Mouse (Mus musculus) olfactory bulb, adult 2 months (tissue): ENCODE measurements around the gene Traf3ip3. TPM values are rescaled to one million over a fixed set of nuclear protein-coding genes. Genes with fewer than 3 reads are reported as not detected.

Source experiments
- H3K27ac ChIP-seq: fragments of 200-500 bp; 2 replicates; pipeline ENCODE4 v1.5.1; 2012; ENCODE audit warnings: low read depth, low read length; ENCODE audit not compliant: insufficient read depth
- H3K4me1 ChIP-seq: fragments of 200-500 bp; 2 replicates; pipeline ENCODE4 v1.6.1; 2012; ENCODE audit warnings: low read length; ENCODE audit not compliant: control insufficient read depth, insufficient read depth
- H3K4me3 ChIP-seq: fragments of 200-500 bp; 2 replicates; pipeline ENCODE4 v1.5.1; 2012; ENCODE audit warnings: mild to moderate bottlenecking, low read depth, low read length, moderate library complexity; ENCODE audit not compliant: insufficient read depth
- CTCF ChIP-seq: fragments of 200-500 bp; IDR thresholded peaks from 2 replicates; pipeline ENCODE4 v1.5.1; 2012; ENCODE audit warnings: low read depth, mild to moderate bottlenecking, low read length, moderate library complexity; ENCODE audit not compliant: insufficient read depth
- POLR2A ChIP-seq: fragments of 200-500 bp; IDR thresholded peaks from 2 replicates; pipeline ENCODE4 v1.6.1; 2012; ENCODE audit warnings: mild to moderate bottlenecking, low read depth, low read length, moderate library complexity; ENCODE audit not compliant: insufficient read depth
- WGBS: fragments of 180-500 bp; shearing (Covaris S2); methylation state at CpG from one replicate; pipeline ENCODE4 v1.1.7; 2018; 5-methylcytosine and 5-hydroxymethylcytosine counted together
- polyA plus RNA-seq: library from polyadenylated mRNA; stranded (reverse); fragments of >200 nt; gene quantifications from 2 replicates; pipeline ENCODE4 v1.2.4, GENCODE M21; 2012; ENCODE audit warnings: low replicate concordance; ENCODE audit not compliant: missing spikeins, insufficient read depth, insufficient read length

Gene Traf3ip3
- polyA plus RNA-seq, 1 experiment, result not detected

DNA sequence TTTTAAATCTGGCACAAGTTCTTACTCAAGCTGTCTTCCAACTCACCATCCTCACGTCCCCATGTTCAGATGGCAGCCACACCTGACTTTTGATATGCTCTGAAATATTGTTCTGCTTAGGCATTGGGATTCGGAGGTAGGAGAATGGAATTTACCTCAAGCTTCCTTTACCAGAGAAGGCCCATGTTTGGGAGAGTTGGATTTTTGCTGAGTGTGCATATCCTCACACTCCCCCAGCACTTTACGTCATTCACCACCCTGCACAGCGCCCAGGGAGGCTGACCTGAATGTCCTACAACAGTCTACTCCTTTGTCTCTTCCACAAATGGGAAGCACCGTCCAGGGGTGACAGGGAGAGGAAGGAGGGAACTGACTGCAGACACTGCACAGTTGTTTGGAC lies 18.9 kb upstream of the Traf3ip3 start:
- Histone ChIP-seq H3K4me1 (no peaks in the 10 kb centered on the region), H3K27ac (no peak overlapping the region), H3K4me3 (no peak overlapping the region)
- WGBS, result 83% methylated on average over 5 of the region's 5 CpGs
- TF ChIP-seq CTCF (no peak), POLR2A (no peak)

DNA sequence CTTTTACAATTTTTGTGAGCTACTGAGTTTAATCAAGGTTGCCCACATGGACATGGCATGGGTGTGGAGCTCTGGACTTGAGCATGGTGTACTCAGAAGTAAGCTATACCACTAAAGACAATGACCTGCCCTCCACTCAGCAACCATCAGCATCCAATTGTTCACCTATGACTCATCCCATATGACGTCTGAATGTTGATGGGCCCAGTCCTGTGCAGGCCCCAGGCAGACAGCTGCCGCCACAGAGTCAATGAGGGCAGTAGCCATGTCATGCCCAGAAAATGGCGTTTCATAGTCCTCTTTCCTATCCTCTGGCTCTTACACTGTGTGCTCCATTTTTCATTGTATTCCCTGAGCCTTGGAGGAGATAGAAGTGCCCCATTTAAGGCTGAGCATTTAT lies 14.5 kb upstream of the Traf3ip3 start:
- no peak overlapping the region for H3K4me3 ChIP-seq
- H3K27ac ChIP-seq, result no peak overlapping the region
- no peaks in the 10 kb centered on the region for H3K4me1 ChIP-seq
- 86% methylated on average over 3 of the region's 3 CpGs for WGBS
- TF ChIP-seq CTCF (no peak), POLR2A (no peak)

DNA sequence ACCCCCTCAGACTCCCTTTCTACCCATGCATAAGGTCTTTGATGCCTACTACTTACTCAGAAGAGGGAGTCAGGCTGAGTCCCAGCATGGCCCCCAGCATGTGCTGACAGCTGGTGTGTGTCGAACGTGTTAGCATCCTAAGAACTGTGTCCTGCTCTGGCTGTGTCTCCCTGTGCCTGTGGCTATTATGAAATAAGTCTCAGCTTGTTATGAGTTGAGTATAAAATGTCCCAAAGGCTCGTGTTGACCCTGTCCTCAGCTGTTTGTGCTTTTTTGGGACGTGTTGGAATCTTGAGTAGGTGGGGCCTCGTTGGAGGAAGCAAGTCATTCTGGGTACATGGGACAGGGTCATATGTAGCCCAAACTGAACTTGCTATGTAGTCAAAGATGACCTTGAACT lies 12.6 kb upstream of the Traf3ip3 start:
- Histone ChIP-seq H3K4me1 (no peaks in the 10 kb centered on the region), H3K4me3 (no peak overlapping the region), H3K27ac (no peak overlapping the region)
- WGBS, result 82% methylated on average over 5 of the region's 5 CpGs
- no peak for TF ChIP-seq CTCF
- TF ChIP-seq POLR2A, result no peak

DNA sequence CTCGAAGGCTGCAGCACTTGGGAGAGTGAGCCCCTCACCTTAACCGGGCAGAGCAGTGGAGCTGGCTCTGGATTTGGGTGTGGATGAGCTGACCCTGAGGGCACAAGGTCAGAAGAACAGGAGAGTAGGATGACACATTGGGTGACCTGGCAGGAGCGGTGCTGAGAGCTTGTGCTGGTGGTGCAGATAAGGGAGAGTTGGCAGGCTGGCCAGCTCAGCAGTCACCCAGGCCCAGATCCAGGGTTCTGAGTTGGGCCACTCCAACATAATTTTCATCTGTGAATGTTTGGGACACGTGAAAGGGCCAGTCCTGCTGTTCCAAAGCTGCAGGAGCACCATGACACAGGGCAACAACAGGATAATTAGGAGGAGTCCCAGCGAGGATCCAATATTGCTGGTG lies 9.9 kb upstream of the Traf3ip3 start:
- WGBS, result 85% methylated on average over 5 of the region's 5 CpGs
- Histone ChIP-seq H3K4me3 (no peak overlapping the region), H3K4me1 (no peaks in the 10 kb centered on the region), H3K27ac (no peak overlapping the region)
- TF ChIP-seq CTCF, result no peak
- TF ChIP-seq POLR2A, result no peak

DNA sequence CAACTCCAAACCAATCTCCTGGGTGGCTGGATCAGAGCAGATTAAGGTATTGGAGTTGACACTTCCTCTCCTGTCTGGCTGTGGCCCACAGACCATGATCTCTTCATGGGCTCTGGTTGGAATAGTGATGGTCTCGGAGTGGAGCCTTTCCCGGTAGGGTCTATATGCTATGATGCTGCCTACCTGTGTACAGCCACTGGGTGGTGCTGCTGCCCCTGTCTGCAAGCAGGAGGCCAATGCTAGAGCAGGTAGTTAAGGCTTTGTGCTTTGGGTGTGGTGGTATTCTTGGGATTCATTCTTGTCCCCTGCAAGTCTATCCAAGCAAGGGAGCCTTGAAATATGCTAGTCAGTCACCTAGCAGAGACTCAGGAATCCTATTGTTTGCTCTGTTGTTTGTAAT lies 6.7 kb upstream of the Traf3ip3 start:
- Histone ChIP-seq H3K4me1 (no peaks in the 10 kb centered on the region), H3K4me3 (no peak overlapping the region), H3K27ac (no peak overlapping the region)
- TF ChIP-seq CTCF, result peak; percentile 40; the same call in 1 of the 2 replicates
- no peak for TF ChIP-seq POLR2A
- WGBS, result 33% methylated on average over 2 of the region's 2 CpGs

DNA sequence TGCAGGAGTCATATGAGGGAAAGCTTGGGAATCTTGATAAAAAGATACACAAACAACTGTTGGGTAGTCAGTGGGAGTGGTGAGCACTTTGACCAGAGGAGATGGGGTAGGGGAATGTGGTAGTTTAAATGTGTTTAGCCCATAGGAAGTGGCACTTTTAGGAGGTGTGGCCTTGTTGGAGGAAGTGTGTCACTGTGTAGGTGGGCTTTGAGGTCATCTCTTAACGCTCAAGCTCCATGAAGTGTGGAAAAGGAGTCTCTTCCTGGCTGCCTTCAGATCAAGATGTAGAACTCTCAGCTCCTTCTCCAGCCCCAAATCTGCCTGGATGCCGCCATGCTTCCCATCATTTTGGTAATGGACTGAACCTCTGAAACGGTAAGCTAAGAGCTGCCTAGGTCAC lies 6.0 kb upstream of the Traf3ip3 start, which contains the start of gene Lamb3:
Lamb3 (plus strand) TSS at position 197 of the 400 bp plus-strand sequence.
- H3K27ac ChIP-seq, result no peak within 1 kb of the TSS
- H3K4me1 ChIP-seq, result no peaks in the 10 kb centered on the region
- no peak within 1 kb of the TSS for H3K4me3 ChIP-seq
- 94% methylated on average over 3 of the region's 3 CpGs for WGBS
- no peak for TF ChIP-seq POLR2A
- no peak for TF ChIP-seq CTCF

DNA sequence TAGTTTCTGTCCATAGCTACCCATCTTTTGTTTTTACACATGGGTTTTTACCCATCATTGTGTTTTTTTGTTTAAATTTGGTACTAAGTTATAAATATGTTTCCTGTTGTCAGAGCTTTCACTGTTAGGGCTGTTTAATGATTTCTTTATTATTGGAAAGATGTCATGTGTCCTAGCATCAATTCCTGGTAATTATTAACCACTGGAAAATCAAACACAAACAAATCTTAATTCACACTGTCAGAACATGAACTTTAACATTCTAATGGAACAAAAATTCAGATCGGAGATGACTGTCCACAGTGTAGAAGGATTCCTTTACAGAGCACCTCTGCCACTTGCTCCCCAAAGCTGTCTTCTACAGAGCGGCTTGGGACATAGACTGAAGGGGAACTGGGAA lies 3.9 kb upstream of the Traf3ip3 start:
- H3K4me1 ChIP-seq, result no peaks in the 10 kb centered on the region
- WGBS, result 97% methylated on average over 2 of the region's 2 CpGs
- H3K4me3 ChIP-seq, result no peak overlapping the region
- TF ChIP-seq POLR2A (no peak), CTCF (no peak)
- no peak overlapping the region for H3K27ac ChIP-seq

DNA sequence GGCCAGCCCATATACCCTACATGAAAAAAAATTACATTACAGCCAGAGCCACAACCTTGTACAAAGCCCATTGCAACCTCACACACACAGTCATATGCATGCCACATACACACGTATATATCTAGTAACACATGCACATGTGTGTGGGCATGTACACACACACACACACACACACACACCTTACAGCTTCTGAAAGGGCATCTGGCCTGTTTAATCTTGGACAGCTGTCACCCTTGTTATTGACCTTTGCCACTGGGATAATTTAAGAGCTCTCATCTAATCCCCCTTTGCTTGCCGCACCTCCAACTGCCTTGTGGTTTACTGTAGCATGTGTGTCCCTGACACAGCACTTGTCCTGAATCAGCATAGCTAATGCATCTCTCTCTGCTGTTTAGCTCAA lies 2.3 kb upstream of the Traf3ip3 start:
- Histone ChIP-seq H3K4me3 (no peak overlapping the region), H3K4me1 (no peaks in the 10 kb centered on the region), H3K27ac (no peak overlapping the region)
- 94% methylated on average over 2 of the region's 2 CpGs for WGBS
- TF ChIP-seq CTCF, result no peak
- no peak for TF ChIP-seq POLR2A

DNA sequence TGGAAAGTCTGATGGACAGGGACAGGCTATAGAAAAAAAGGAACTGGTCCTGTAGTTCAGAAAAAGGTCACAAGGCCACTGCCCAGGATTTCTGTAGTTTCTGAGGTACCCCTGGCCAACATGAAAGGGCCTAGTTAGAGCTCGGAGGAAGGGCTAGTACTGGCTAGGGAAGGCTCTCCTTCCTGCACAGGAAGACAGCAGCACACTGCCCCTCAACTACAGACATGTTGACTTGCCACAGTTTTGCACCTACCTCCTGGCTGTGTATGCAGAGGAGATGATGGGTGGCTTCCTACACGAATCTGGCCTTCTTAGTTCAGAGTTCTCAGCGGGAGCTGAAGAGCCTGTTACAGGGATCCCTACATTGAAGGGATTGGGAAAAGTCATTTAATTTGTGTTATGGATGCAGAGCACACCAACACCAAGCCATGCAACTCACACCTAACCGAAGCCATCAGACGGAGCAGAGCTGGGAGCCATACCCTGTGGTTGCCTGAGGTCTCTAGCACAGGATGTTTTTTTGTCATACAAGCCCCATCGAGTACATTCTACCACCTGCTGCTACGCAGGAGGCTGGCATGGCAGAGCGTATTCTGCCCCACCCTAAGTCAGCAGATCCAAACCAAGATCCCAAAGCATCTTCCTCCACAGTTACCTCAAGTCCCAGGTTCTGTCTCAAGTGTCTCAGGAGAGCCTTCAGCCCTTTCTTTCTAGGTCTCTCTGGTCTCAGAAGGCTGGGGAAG lies 692 bp downstream of the Traf3ip3 start:
- H3K4me1 ChIP-seq, result no peaks in the 10 kb centered on the region
- 89% methylated on average over 8 of the region's 8 CpGs for WGBS
- no peak for TF ChIP-seq POLR2A
- no peak for TF ChIP-seq CTCF
- peak overlapping the region; percentile 53; the same call in 1 of the 2 replicates for H3K27ac ChIP-seq
- H3K4me3 ChIP-seq, result no peak overlapping the region; the same call in 1 of the 2 replicates
